ENCODE assay signal across 6 mouse cellular contexts in the genomic region with DNA sequence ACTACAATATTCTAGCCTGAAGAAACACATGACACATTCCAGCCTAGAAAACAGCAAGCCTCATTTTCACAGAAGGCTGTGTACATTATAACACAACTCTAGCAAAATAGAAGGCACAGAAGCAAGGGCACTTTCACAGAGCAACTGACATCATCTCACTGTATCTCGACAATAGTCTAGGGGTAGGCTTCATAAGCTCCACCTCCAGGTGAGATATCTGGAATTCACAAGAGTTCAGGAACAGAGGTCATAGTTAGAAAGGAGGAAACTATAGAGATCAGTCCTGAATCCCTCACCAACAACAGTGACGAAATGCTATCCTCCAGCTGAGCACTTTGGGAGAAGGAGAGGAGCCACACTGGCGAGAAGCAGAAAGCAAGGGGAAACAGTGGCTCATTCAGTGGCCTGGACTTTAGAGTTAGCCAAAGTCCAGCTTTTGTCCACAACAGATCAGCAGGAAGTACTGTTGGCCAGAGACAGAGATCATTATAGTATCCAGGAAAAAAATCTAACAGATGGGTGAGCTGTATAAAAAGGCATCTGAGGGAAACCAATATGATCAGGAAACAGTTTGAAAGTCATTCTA. TPM values are rescaled to one million over a fixed set of nuclear protein-coding genes. Genes with fewer than 3 reads are reported as not detected.
"Had no signal": no experiment of that assay in that cellular context is flagged by ENCODE, and none has a peak within 500 bp of the region (broad histone marks: within the 10 kb centered on the region; RNA-seq: fewer than 3 reads in every experiment).

No protein-coding gene starts in this region.

RNA-seq across cellular contexts. Expression of a gene that starts 19.5 kb away (rescaled TPM):
- polyA plus RNA-seq: hindbrain, embryonic 11.5 days; limb, embryonic 10.5 days; midbrain, embryonic 10.5 days; myocyte; neural tube, embryonic 11.5 days; neural tube, embryonic 15.5 days had no signal
